Mouse (Mus musculus) kidney, adult 8-10 months (tissue): ENCODE measurements at regions not wholly inside any gene's neighbourhood (a gene's known extent, or its start where the extent isn't known, plus 50 kb on each side); places are given as distances from the start of the nearest gene placed in this dataset.

Experiments used
- DNase-seq, 2 experiments: peaks; one replicate each; pipeline ENCODE4 v3.0.0; 2022

GRCm38 (mm10) chr9:12692329-12692728 is 553.3 kb downstream of the Jrkl start:
- DNase-seq: peak in 1 of 2 experiments; percentile 9

DNA sequence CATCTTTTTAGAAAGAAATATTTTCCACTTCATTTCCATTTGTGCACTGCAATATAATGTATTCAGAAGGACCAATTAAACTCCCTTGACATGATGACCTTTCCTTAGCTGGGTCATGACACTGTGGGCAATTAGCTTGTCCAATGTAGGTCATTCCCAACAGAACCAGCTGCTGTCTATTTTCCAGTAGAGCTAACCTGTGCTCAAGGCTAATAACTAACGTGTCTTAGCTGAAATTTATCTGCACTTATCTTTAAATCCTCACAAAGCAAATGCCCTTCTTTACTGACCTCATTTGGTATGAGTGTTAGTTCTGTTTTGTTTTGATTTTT is 554.7 kb downstream of the Jrkl start:
- no peak for DNase-seq

DNA sequence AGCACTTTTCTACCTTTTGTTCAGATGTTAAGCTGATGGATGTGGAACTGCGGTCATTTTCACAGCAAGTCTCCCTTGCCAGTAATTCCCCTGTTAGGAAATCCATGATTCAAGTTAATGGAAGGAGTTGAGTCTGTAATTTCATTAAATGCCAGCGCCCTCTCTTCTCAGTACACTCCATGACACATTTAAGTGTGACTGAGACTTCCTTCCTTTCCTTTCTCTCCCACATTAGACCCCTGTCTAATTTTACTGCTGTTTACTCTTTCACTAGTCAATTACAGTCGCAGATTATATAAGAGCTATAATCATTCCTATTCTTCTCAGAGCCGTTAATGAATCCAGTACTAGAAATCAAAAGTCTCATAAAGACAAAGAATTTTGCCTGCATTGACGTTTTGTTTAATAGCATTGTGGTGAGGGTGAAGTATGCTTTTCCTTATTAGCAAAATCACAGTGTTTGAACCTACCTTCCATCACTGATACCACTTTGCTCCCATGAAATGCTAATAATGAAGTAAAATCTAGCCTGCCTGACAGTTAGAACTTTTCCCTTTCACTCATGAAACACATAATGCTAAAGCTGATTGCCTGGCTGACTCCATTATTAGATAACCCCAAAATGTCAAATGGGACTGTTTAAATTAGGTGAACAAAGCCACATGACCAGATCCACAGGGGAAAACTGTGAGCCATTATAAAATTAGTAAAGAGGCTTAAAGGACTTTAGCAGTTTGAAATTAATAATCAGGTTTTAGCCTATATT is 555.3 kb downstream of the Jrkl start:
- DNase-seq: no peak
